Mouse (Mus musculus) intestine, embryonic 16.5 days (tissue): ENCODE measurements around the gene Gm6657. TPM values are rescaled to one million over a fixed set of nuclear protein-coding genes. Genes with fewer than 3 reads are reported as not detected.

Experiments
- ATAC-seq: fragments of 200-750 bp; cut with Nextera tagmentation; 2 replicates; pipeline ENCODE4 v1.8.0; 2017; ENCODE audit warnings: moderate TSS enrichment, moderate library complexity
- H3K27ac ChIP-seq: fragments of 300-500 bp; sonication (generic); 2 replicates; pipeline ENCODE4 v1.5.1; 2014; ENCODE audit warnings: mild to moderate bottlenecking, low read length
- H3K27me3 ChIP-seq: fragments of 300-500 bp; sonication (generic); replicated peaks from 2 replicates; pipeline ENCODE4 v1.6.1; 2014; ENCODE audit warnings: low read length, control low read depth, mixed read lengths; ENCODE audit not compliant: control insufficient read depth, insufficient read depth
- H3K36me3 ChIP-seq: fragments of 300-500 bp; sonication (generic); 2 replicates; pipeline ENCODE4 v1.6.1; 2014; ENCODE audit warnings: low read length, control low read depth; ENCODE audit not compliant: control insufficient read depth, insufficient read depth
- H3K4me1 ChIP-seq: fragments of 300-500 bp; sonication (generic); 2 replicates; pipeline ENCODE4 v1.6.1; 2014; ENCODE audit warnings: low read length, control low read depth, mixed read lengths; ENCODE audit not compliant: control insufficient read depth, insufficient read depth
- H3K4me2 ChIP-seq: fragments of 300-500 bp; sonication (generic); 2 replicates; pipeline ENCODE4 v1.6.1; 2014; ENCODE audit warnings: low read depth, low read length, control low read depth
- H3K4me3 ChIP-seq: fragments of 300-500 bp; sonication (generic); 2 replicates; pipeline ENCODE4 v1.5.1; 2014; ENCODE audit warnings: mild to moderate bottlenecking, low read length
- H3K9ac ChIP-seq: fragments of 300-500 bp; sonication (generic); 2 replicates; pipeline ENCODE4 v1.6.1; 2014; ENCODE audit warnings: low read depth, low read length
- H3K9me3 ChIP-seq: fragments of 300-500 bp; sonication (generic); 2 replicates; pipeline ENCODE4 v1.6.1; 2016; ENCODE audit warnings: low read length, control low read depth; ENCODE audit not compliant: control insufficient read depth
- WGBS: fragments of 180-500 bp; shearing (Covaris S2); extraction: QIAGEN DNeasy Blood & Tissue Kit; methylation state at CpG from one replicate; pipeline ENCODE4 v1.1.7; 2014; 5-methylcytosine and 5-hydroxymethylcytosine counted together
- polyA plus RNA-seq: library from polyadenylated mRNA; unstranded; fragments of >200 nt; fragmentation: Nextera tagmentation; extraction: Ambion mirVana; gene quantifications from 2 replicates; pipeline ENCODE4 v1.2.1, GENCODE M21; 2015

The Gm6657 gene
- polyA plus RNA-seq = not detected in 2 replicates

GRCm38 (mm10) chr12:78193942-78194341 lies at the start of gene Gm6657:
Gene Gm6657 (plus strand): TSS chr12:78194242.
- H3K27ac ChIP-seq = no peak within 1 kb of the TSS
- no peak within 1 kb of the TSS for H3K4me3 ChIP-seq
- no peak within 1 kb of the TSS for H3K4me2 ChIP-seq
- ATAC-seq = no peak
- no peaks in the 10 kb centered on the region for H3K36me3 ChIP-seq
- H3K4me1 ChIP-seq = no peaks in the 10 kb centered on the region
- no peak within 1 kb of the TSS for H3K9ac ChIP-seq
- H3K27me3 ChIP-seq = no peaks in the 10 kb centered on the region
- no peaks in the 10 kb centered on the region for H3K9me3 ChIP-seq

- no peak for ATAC-seq
- Histone ChIP-seq H3K4me1 (no peaks in the 10 kb centered on the region), H3K4me3 (no peak overlapping the region), H3K9ac (no peak overlapping the region), H3K27ac (no peak overlapping the region), H3K36me3 (no peaks in the 10 kb centered on the region), H3K4me2 (no peak overlapping the region), H3K27me3 (no peaks in the 10 kb centered on the region), H3K9me3 (no peaks in the 10 kb centered on the region)
- WGBS = 36% methylated on average over 7 of the region's 7 CpGs
Observed at GRCm38 (mm10) chr12:78153308-78154002, 40.6 kb upstream of the Gm6657 start.

GRCm38 (mm10) chr12:78170178-78170577 lies 23.9 kb upstream of the Gm6657 start:
- H3K36me3 ChIP-seq = no peaks in the 10 kb centered on the region

GRCm38 (mm10) chr12:78173945-78174344 lies 20.1 kb upstream of the Gm6657 start:
- no peak overlapping the region for H3K4me2 ChIP-seq
- H3K27ac ChIP-seq = no peak overlapping the region
- H3K27me3 ChIP-seq = no peaks in the 10 kb centered on the region
- ATAC-seq = no peak
- H3K36me3 ChIP-seq = no peaks in the 10 kb centered on the region
- H3K4me3 ChIP-seq = no peak overlapping the region
- no peak overlapping the region for H3K9ac ChIP-seq
- H3K4me1 ChIP-seq = no peaks in the 10 kb centered on the region
- 74% methylated on average over 3 of the region's 3 CpGs for WGBS
- no peaks in the 10 kb centered on the region for H3K9me3 ChIP-seq

More at GRCm38 (mm10) chr12:78170178-78170577, 23.9 kb upstream of the Gm6657 start:
- Histone ChIP-seq H3K9me3 (no peaks in the 10 kb centered on the region), H3K4me3 (no peak overlapping the region), H3K4me1 (no peaks in the 10 kb centered on the region), H3K27me3 (no peaks in the 10 kb centered on the region), H3K4me2 (no peak overlapping the region), H3K9ac (no peak overlapping the region), H3K27ac (no peak overlapping the region)
- ATAC-seq = no peak

- no peak for ATAC-seq
- no peak overlapping the region for H3K27ac ChIP-seq
- no peaks in the 10 kb centered on the region for H3K27me3 ChIP-seq
- H3K4me1 ChIP-seq = no peaks in the 10 kb centered on the region
- H3K4me2 ChIP-seq = no peak overlapping the region
- no peak overlapping the region for H3K4me3 ChIP-seq
- H3K36me3 ChIP-seq = no peaks in the 10 kb centered on the region
- no peak overlapping the region for H3K9ac ChIP-seq
- no peaks in the 10 kb centered on the region for H3K9me3 ChIP-seq
- 94% methylated on average over 4 of the region's 4 CpGs for WGBS
Observed at GRCm38 (mm10) chr12:78174671-78175070, 19.4 kb upstream of the Gm6657 start.

- no peaks in the 10 kb centered on the region for H3K4me1 ChIP-seq
- no peak for ATAC-seq
- WGBS = 68% methylated on average over 2 of the region's 2 CpGs
Observed at GRCm38 (mm10) chr12:78181452-78181851, 12.6 kb upstream of the Gm6657 start.

GRCm38 (mm10) chr12:78195368-78195767 lies 1.3 kb downstream of the Gm6657 start:
- H3K4me3 ChIP-seq = no peak overlapping the region
- H3K36me3 ChIP-seq = no peaks in the 10 kb centered on the region
- H3K9me3 ChIP-seq = no peaks in the 10 kb centered on the region
- H3K4me2 ChIP-seq = no peak overlapping the region
- H3K4me1 ChIP-seq = no peaks in the 10 kb centered on the region
- ATAC-seq = no peak
- H3K9ac ChIP-seq = no peak overlapping the region
- no peak overlapping the region for H3K27ac ChIP-seq
- WGBS = 65% methylated on average over 2 of the region's 2 CpGs
- no peaks in the 10 kb centered on the region for H3K27me3 ChIP-seq

More at GRCm38 (mm10) chr12:78181452-78181851, 12.6 kb upstream of the Gm6657 start:
- Histone ChIP-seq H3K36me3 (no peaks in the 10 kb centered on the region), H3K4me3 (no peak overlapping the region), H3K9ac (no peak overlapping the region), H3K27ac (no peak overlapping the region), H3K4me2 (no peak overlapping the region), H3K9me3 (no peaks in the 10 kb centered on the region), H3K27me3 (no peaks in the 10 kb centered on the region)

- Histone ChIP-seq H3K4me1 (0 out of 2 replicates have a peak, but pooled peaks cover 5% of the 10 kb centered on the region), H3K4me2 (no peak overlapping the region), H3K27ac (no peak overlapping the region), H3K4me3 (no peak overlapping the region), H3K36me3 (no peaks in the 10 kb centered on the region), H3K9ac (no peak overlapping the region), H3K9me3 (no peaks in the 10 kb centered on the region), H3K27me3 (no peaks in the 10 kb centered on the region)
- 67% methylated on average over 5 of the region's 5 CpGs for WGBS
- no peak for ATAC-seq
Observed at GRCm38 (mm10) chr12:78203646-78204045, 9.6 kb downstream of the Gm6657 start.

- WGBS = 6% methylated on average over 5 of the region's 5 CpGs
- peak overlapping the region; percentile 39 for H3K4me2 ChIP-seq
- ATAC-seq = peak; percentile 85
- no peaks in the 10 kb centered on the region for H3K36me3 ChIP-seq
- H3K9me3 ChIP-seq = no peaks in the 10 kb centered on the region
- H3K27me3 ChIP-seq = no peaks in the 10 kb centered on the region
- no peak overlapping the region for H3K9ac ChIP-seq
- H3K4me3 ChIP-seq = no peak overlapping the region; the same call in 1 of the 2 replicates
- 0 out of 2 replicates have a peak, but pooled peaks cover 5% of the 10 kb centered on the region for H3K4me1 ChIP-seq
- H3K27ac ChIP-seq = no peak overlapping the region
Observed at GRCm38 (mm10) chr12:78205915-78206570, 12.0 kb downstream of the Gm6657 start.
